Mouse (Mus musculus) liver, embryonic 16.5 days (tissue): ENCODE measurements around the gene Fuom. TPM values are rescaled to one million over a fixed set of nuclear protein-coding genes. Genes with fewer than 3 reads are reported as not detected.

Source experiments
- ATAC-seq: fragments of 200-750 bp; cut with Nextera tagmentation; 2 replicates; pipeline ENCODE4 v1.8.0; 2017; ENCODE audit warnings: low read depth, mild to moderate bottlenecking, moderate number of reproducible peaks, moderate library complexity
- H3K27ac ChIP-seq: fragments of 300-500 bp; sonication (generic); 2 replicates; pipeline ENCODE4 v1.5.1; 2014; ENCODE audit warnings: mild to moderate bottlenecking, low read length
- H3K27me3 ChIP-seq: fragments of 300-500 bp; sonication (generic); 2 replicates; pipeline ENCODE4 v1.6.1; 2014; ENCODE audit warnings: low read depth, low read length, mixed read lengths; ENCODE audit not compliant: control insufficient read depth, insufficient read depth
- H3K36me3 ChIP-seq: fragments of 300-500 bp; sonication (generic); 2 replicates; pipeline ENCODE4 v1.6.1; 2014; ENCODE audit warnings: mild to moderate bottlenecking; ENCODE audit not compliant: control insufficient read depth, insufficient read depth
- H3K4me1 ChIP-seq: fragments of 300-500 bp; sonication (generic); 2 replicates; pipeline ENCODE4 v1.6.1; 2014; ENCODE audit warnings: low read depth, low read length, mixed read lengths; ENCODE audit not compliant: control insufficient read depth
- H3K4me2 ChIP-seq: fragments of 300-500 bp; sonication (generic); 2 replicates; pipeline ENCODE4 v1.6.1; 2014; ENCODE audit warnings: low read depth, low read length, mixed read lengths
- H3K4me3 ChIP-seq: fragments of 300-500 bp; sonication (generic); 2 replicates; pipeline ENCODE4 v1.5.1; 2014; ENCODE audit warnings: low read depth, mild to moderate bottlenecking, low read length
- H3K9ac ChIP-seq: fragments of 300-500 bp; sonication (generic); 2 replicates; pipeline ENCODE4 v1.6.1; 2014; ENCODE audit warnings: low read depth, low read length
- H3K9me3 ChIP-seq: fragments of 300-500 bp; sonication (generic); replicated peaks from 2 replicates; pipeline ENCODE4 v1.6.1; 2016; ENCODE audit warnings: low read length; ENCODE audit not compliant: control insufficient read depth
- WGBS: fragments of 180-500 bp; shearing (Covaris S2); extraction: QIAGEN DNeasy Blood & Tissue Kit; methylation state at CpG from one replicate; pipeline ENCODE4 v1.1.7; 2014; ENCODE audit not compliant: insufficient replicate concordance; 5-methylcytosine and 5-hydroxymethylcytosine counted together
- polyA plus RNA-seq: library from polyadenylated mRNA; unstranded; fragments of >200 nt; fragmentation: Nextera tagmentation; extraction: Ambion mirVana; gene quantifications from 2 replicates; pipeline ENCODE4 v1.2.1, GENCODE M21; 2015

Gene Fuom
- polyA plus RNA-seq, 1 experiment from 2014 or later = 11.6 TPM

GRCm38 (mm10) chr7:140049115-140049689 lies 53.0 kb downstream of the Fuom start:
- 2% methylated on average over 34 of the region's 34 CpGs for WGBS
- H3K36me3 ChIP-seq = no peaks in the 10 kb centered on the region
- H3K4me1 ChIP-seq = no peaks in the 10 kb centered on the region; the same call in 1 of the 2 replicates
- H3K9ac ChIP-seq = no peak overlapping the region
- H3K9me3 ChIP-seq = no peaks in the 10 kb centered on the region
- peak overlapping the region; percentile 52 for H3K4me2 ChIP-seq
- no peak for ATAC-seq
- peaks cover 73% of the 10 kb centered on the region for H3K27me3 ChIP-seq
- H3K27ac ChIP-seq = no peak overlapping the region
- H3K4me3 ChIP-seq = peak overlapping the region; percentile 39

- ATAC-seq = 0 out of 2 replicates have a peak, but pooled peaks have one; percentile 16
- H3K27me3 ChIP-seq = peaks cover 73% of the 10 kb centered on the region
- WGBS = 2% methylated on average over 56 of the region's 56 CpGs
These were observed 53.7 kb downstream of the Fuom start, which contains the start of gene Msx3 for GRCm38 (mm10) chr7:140048361-140049114. Msx3 (minus strand) TSS chr7:140049089.

GRCm38 (mm10) chr7:140047811-140048311 lies 54.4 kb downstream of the Fuom start:
- no peaks in the 10 kb centered on the region for H3K36me3 ChIP-seq
- no peak overlapping the region for H3K9ac ChIP-seq
- under 1% methylated on average over 33 of the region's 33 CpGs for WGBS
- H3K27ac ChIP-seq = no peak overlapping the region
- H3K9me3 ChIP-seq = no peaks in the 10 kb centered on the region
- H3K27me3 ChIP-seq = peaks cover 73% of the 10 kb centered on the region
- ATAC-seq = no peak
- H3K4me1 ChIP-seq = peaks cover under 1% of the 10 kb centered on the region; the same call in 1 of the 2 replicates
- 0 out of 2 replicates have a peak overlapping the region, but pooled peaks have one; percentile 1 for H3K4me2 ChIP-seq
- peak overlapping the region; percentile 18 for H3K4me3 ChIP-seq

More at GRCm38 (mm10) chr7:140048361-140049114, 53.7 kb downstream of the Fuom start, which contains the start of gene Msx3:
- Histone ChIP-seq H3K4me1 (no peaks in the 10 kb centered on the region; the same call in 1 of the 2 replicates), H3K27ac (no peak within 1 kb of the TSS), H3K9ac (no peak within 1 kb of the TSS), H3K4me2 (peak within 1 kb of the TSS; percentile 52), H3K4me3 (peak within 1 kb of the TSS; percentile 39), H3K36me3 (no peaks in the 10 kb centered on the region), H3K9me3 (no peaks in the 10 kb centered on the region)

Other genes with a start within 250 kb of the Fuom start
- gene Kndc1, start 207.7 kb downstream of the Fuom start, polyA plus RNA-seq = not detected in 2 replicates
- not detected in 2 replicates for gene Utf1, start 158.7 kb downstream of the Fuom start, polyA plus RNA-seq
- not detected in 2 replicates for gene 6430531B16Rik, start 123.7 kb downstream of the Fuom start, polyA plus RNA-seq
- 1.6 and 1.8 TPM in 2 replicates for gene Adam8, start 109.9 kb downstream of the Fuom start, polyA plus RNA-seq
- 15.5 and 16.5 TPM in 2 replicates for gene Zfp511, start 66.0 kb downstream of the Fuom start, polyA plus RNA-seq
- gene Tubgcp2, start 65.8 kb downstream of the Fuom start, polyA plus RNA-seq = 22.2 and 23.3 TPM in 2 replicates
- not detected in 2 replicates for gene Msx3, start 53.4 kb downstream of the Fuom start, polyA plus RNA-seq
- not detected in 2 replicates for gene Caly, start 19.9 kb downstream of the Fuom start, polyA plus RNA-seq
- gene Prap1, start 9.0 kb downstream of the Fuom start, polyA plus RNA-seq = 9.5 TPM in 1 of 2 replicates, not detected in the other
- gene Paox, start 13.4 kb upstream of the Fuom start, polyA plus RNA-seq = 11.0 and 14.3 TPM in 2 replicates
- 122 and 131 TPM in 2 replicates for gene Echs1, start 14.0 kb upstream of the Fuom start, polyA plus RNA-seq
- gene Mtg1, start 35.1 kb upstream of the Fuom start, polyA plus RNA-seq = 13.0 and 13.1 TPM in 2 replicates
- gene Sprn, start 52.4 kb upstream of the Fuom start, polyA plus RNA-seq = not detected in 2 replicates
- gene Olfr522, start 62.3 kb upstream of the Fuom start, polyA plus RNA-seq = not detected in 2 replicates
- gene Olfr523, start 70.8 kb upstream of the Fuom start, polyA plus RNA-seq = not detected in 2 replicates
- not detected in 2 replicates for gene Olfr524, start 103.5 kb upstream of the Fuom start, polyA plus RNA-seq
- gene Cd163l1, start 115.8 kb upstream of the Fuom start, polyA plus RNA-seq = 0.05 and 0.06 TPM in 2 replicates
- not detected in 2 replicates for gene 5830411N06Rik, start 144.8 kb upstream of the Fuom start, polyA plus RNA-seq
- not detected in 2 replicates for gene Olfr525, start 218.4 kb upstream of the Fuom start, polyA plus RNA-seq
- not detected in 2 replicates for gene Olfr527, start 231.6 kb upstream of the Fuom start, polyA plus RNA-seq